Mouse (Mus musculus): ENCODE data around the gene Phf21b. TPM values are rescaled to one million over a fixed set of nuclear protein-coding genes. Genes with fewer than 3 reads are reported as not detected.
"Not testable (repeated sequence)": the region's sequence is repeated elsewhere in the genome, so short reads cannot be mapped to it uniquely, and the experiment has no call there.

The Phf21b gene
- polyA plus RNA-seq, 1 experiment from 2014 or later = 0.62 TPM

GRCm38 (mm10) chr15:84775421-84776174, 80.3 kb downstream of the Phf21b start:
- no peaks in the 10 kb centered on the region for H3K9me3 ChIP-seq (ENCODE audit: control insufficient read depth, low read length)
- no peak overlapping the region for H3K9ac ChIP-seq (ENCODE audit: low read depth, low read length)
- DNase-seq (ENCODE audit: low spot score) (no peak), ATAC-seq (replicated peaks; ENCODE audit: low FRiP score) (no peak)
- no peak overlapping the region for H3K27ac ChIP-seq (ENCODE audit: low read depth, low read length)
- H3K4me3 ChIP-seq (ENCODE audit: low read depth, low read length) = no peak overlapping the region
- 72% methylated on average over 20 of the region's 20 CpGs for WGBS
- no peaks in the 10 kb centered on the region for H3K27me3 ChIP-seq (replicated peaks; ENCODE audit: control insufficient read depth, insufficient read depth, low read length)
- H3K36me3 ChIP-seq (ENCODE audit: control insufficient read depth, insufficient read depth, low read length) = no peaks in the 10 kb centered on the region
- H3K4me2 ChIP-seq = no peak overlapping the region
- no peaks in the 10 kb centered on the region for H3K4me1 ChIP-seq (replicated peaks; ENCODE audit: control insufficient read depth, insufficient read depth, low read length)

GRCm38 (mm10) chr15:84772191-84773111, 83.4 kb downstream of the Phf21b start:
- no peaks in the 10 kb centered on the region for H3K4me1 ChIP-seq (replicated peaks; ENCODE audit: control insufficient read depth, insufficient read depth, low read length)
- ATAC-seq (replicated peaks; ENCODE audit: low FRiP score) (no peak; the same call in 1 of the 2 replicates), DNase-seq (ENCODE audit: low spot score) (no peak)
- no peaks in the 10 kb centered on the region for H3K36me3 ChIP-seq (ENCODE audit: control insufficient read depth, insufficient read depth, low read length)
- H3K27ac ChIP-seq (ENCODE audit: low read depth, low read length) = no peak overlapping the region
- WGBS = 77% methylated on average over 21 of the region's 21 CpGs
- H3K9me3 ChIP-seq (ENCODE audit: control insufficient read depth, low read length) = no peaks in the 10 kb centered on the region
- H3K27me3 ChIP-seq (replicated peaks; ENCODE audit: control insufficient read depth, insufficient read depth, low read length) = no peaks in the 10 kb centered on the region
- no peak overlapping the region for H3K9ac ChIP-seq (ENCODE audit: low read depth, low read length)
- H3K4me2 ChIP-seq = no peak overlapping the region
- H3K4me3 ChIP-seq (ENCODE audit: low read depth, low read length) = no peak overlapping the region

GRCm38 (mm10) chr15:84769641-84770341, 86.1 kb downstream of the Phf21b start:
- H3K4me3 ChIP-seq (ENCODE audit: low read depth, low read length) = no peak overlapping the region
- H3K9ac ChIP-seq (ENCODE audit: low read depth, low read length) = no peak overlapping the region
- DNase-seq (ENCODE audit: low spot score) (no peak), ATAC-seq (replicated peaks; ENCODE audit: low FRiP score) (no peak)
- H3K4me2 ChIP-seq = no peak overlapping the region
- no peaks in the 10 kb centered on the region for H3K9me3 ChIP-seq (ENCODE audit: control insufficient read depth, low read length)
- no peaks in the 10 kb centered on the region for H3K27me3 ChIP-seq (replicated peaks; ENCODE audit: control insufficient read depth, insufficient read depth, low read length)
- H3K27ac ChIP-seq (ENCODE audit: low read depth, low read length) = no peak overlapping the region
- 78% methylated on average over 11 of the region's 11 CpGs for WGBS
- H3K4me1 ChIP-seq (replicated peaks; ENCODE audit: control insufficient read depth, insufficient read depth, low read length) = no peaks in the 10 kb centered on the region
- no peaks in the 10 kb centered on the region for H3K36me3 ChIP-seq (ENCODE audit: control insufficient read depth, insufficient read depth, low read length)

GRCm38 (mm10) chr15:84768531-84768930, 87.3 kb downstream of the Phf21b start:
- not testable (repeated sequence) for H3K9me3 ChIP-seq (ENCODE audit: control insufficient read depth, low read length); H3K27ac ChIP-seq (ENCODE audit: low read depth, low read length); H3K4me1 ChIP-seq (replicated peaks; ENCODE audit: control insufficient read depth, insufficient read depth, low read length); H3K4me3 ChIP-seq (ENCODE audit: low read depth, low read length); ATAC-seq (replicated peaks; ENCODE audit: low FRiP score); DNase-seq (ENCODE audit: low spot score); H3K27me3 ChIP-seq (replicated peaks; ENCODE audit: control insufficient read depth, insufficient read depth, low read length); H3K4me2 ChIP-seq; H3K9ac ChIP-seq (ENCODE audit: low read depth, low read length); H3K36me3 ChIP-seq (ENCODE audit: control insufficient read depth, insufficient read depth, low read length)
- 81% methylated on average over 3 of the region's 4 CpGs for WGBS

- H3K27ac ChIP-seq (ENCODE audit: low read depth, low read length) = no peak overlapping the region
These were observed 89.2 kb downstream of the Phf21b start for GRCm38 (mm10) chr15:84766621-84767020.

GRCm38 (mm10) chr15:84763423-84763812, 92.4 kb downstream of the Phf21b start:
- no peak overlapping the region for H3K4me3 ChIP-seq (ENCODE audit: low read depth, low read length)
- no peaks in the 10 kb centered on the region for H3K9me3 ChIP-seq (ENCODE audit: control insufficient read depth, low read length)
- no peak for DNase-seq (ENCODE audit: low spot score)
- H3K4me2 ChIP-seq = no peak overlapping the region
- 55% methylated on average over 7 of the region's 7 CpGs for whole genome bisulfite sequencing
- no peaks in the 10 kb centered on the region for H3K36me3 ChIP-seq (ENCODE audit: control insufficient read depth, insufficient read depth, low read length)
- ATAC-seq (replicated peaks; ENCODE audit: low FRiP score) = no peak
- no peak overlapping the region for H3K9ac ChIP-seq (ENCODE audit: low read depth, low read length)
- H3K4me1 ChIP-seq (replicated peaks; ENCODE audit: control insufficient read depth, insufficient read depth, low read length) = no peaks in the 10 kb centered on the region
- H3K27me3 ChIP-seq (replicated peaks; ENCODE audit: control insufficient read depth, insufficient read depth, low read length) = no peaks in the 10 kb centered on the region
- no peak overlapping the region for H3K27ac ChIP-seq (ENCODE audit: low read depth, low read length)

More at GRCm38 (mm10) chr15:84766621-84767020, 89.2 kb downstream of the Phf21b start:
- no peak overlapping the region for H3K4me2 ChIP-seq
- WGBS = 36% methylated on average over 10 of the region's 10 CpGs
- H3K9me3 ChIP-seq (ENCODE audit: control insufficient read depth, low read length) = no peaks in the 10 kb centered on the region
- no peak overlapping the region for H3K9ac ChIP-seq (ENCODE audit: low read depth, low read length)
- H3K4me1 ChIP-seq (replicated peaks; ENCODE audit: control insufficient read depth, insufficient read depth, low read length) = no peaks in the 10 kb centered on the region
- no peaks in the 10 kb centered on the region for H3K27me3 ChIP-seq (replicated peaks; ENCODE audit: control insufficient read depth, insufficient read depth, low read length)
- ATAC-seq (replicated peaks; ENCODE audit: low FRiP score) = no peak
- no peak overlapping the region for H3K4me3 ChIP-seq (ENCODE audit: low read depth, low read length)
- no peak for DNase-seq (ENCODE audit: low spot score)
- no peaks in the 10 kb centered on the region for H3K36me3 ChIP-seq (ENCODE audit: control insufficient read depth, insufficient read depth, low read length)

- Histone ChIP-seq H3K9me3 (ENCODE audit: control insufficient read depth, low read length) (no peaks in the 10 kb centered on the region), H3K4me2 (no peak overlapping the region), H3K27me3 (replicated peaks; ENCODE audit: control insufficient read depth, insufficient read depth, low read length) (peaks cover 2% of the 10 kb centered on the region; the same call in 1 of the 2 replicates), H3K4me3 (ENCODE audit: low read depth, low read length) (no peak overlapping the region), H3K4me1 (replicated peaks; ENCODE audit: control insufficient read depth, insufficient read depth, low read length) (no peaks in the 10 kb centered on the region), H3K27ac (ENCODE audit: low read depth, low read length) (no peak overlapping the region), H3K9ac (ENCODE audit: low read depth, low read length) (no peak overlapping the region), H3K36me3 (ENCODE audit: control insufficient read depth, insufficient read depth, low read length) (no peaks in the 10 kb centered on the region)
- no peak for ATAC-seq (replicated peaks; ENCODE audit: low FRiP score)
- WGBS = 84% methylated on average over 8 of the region's 8 CpGs
- no peak for DNase-seq (ENCODE audit: low spot score)
These were observed 93.0 kb downstream of the Phf21b start for GRCm38 (mm10) chr15:84762712-84763422.

- Histone ChIP-seq H3K27ac (ENCODE audit: low read depth, low read length) (no peak overlapping the region), H3K27me3 (replicated peaks; ENCODE audit: control insufficient read depth, insufficient read depth, low read length) (peaks cover 22% of the 10 kb centered on the region), H3K9me3 (ENCODE audit: control insufficient read depth, low read length) (no peaks in the 10 kb centered on the region), H3K4me2 (no peak overlapping the region), H3K36me3 (ENCODE audit: control insufficient read depth, insufficient read depth, low read length) (no peaks in the 10 kb centered on the region), H3K9ac (ENCODE audit: low read depth, low read length) (no peak overlapping the region), H3K4me3 (ENCODE audit: low read depth, low read length) (no peak overlapping the region), H3K4me1 (replicated peaks; ENCODE audit: control insufficient read depth, insufficient read depth, low read length) (no peaks in the 10 kb centered on the region)
- 38% methylated on average over 4 of the region's 4 CpGs for WGBS
- DNase-seq (ENCODE audit: low spot score) (no peak), ATAC-seq (replicated peaks; ENCODE audit: low FRiP score) (no peak)
These were observed 97.4 kb downstream of the Phf21b start for GRCm38 (mm10) chr15:84758493-84758892.
